Mouse (Mus musculus): ENCODE measurements at regions not wholly inside any gene's neighbourhood (a gene's known extent, or its start where the extent isn't known, plus 50 kb on each side); places are given as distances from the start of the nearest gene placed in this dataset.
A peak's percentile ranks its signal among the peaks of the same experiment; 100 is the strongest.

DNA sequence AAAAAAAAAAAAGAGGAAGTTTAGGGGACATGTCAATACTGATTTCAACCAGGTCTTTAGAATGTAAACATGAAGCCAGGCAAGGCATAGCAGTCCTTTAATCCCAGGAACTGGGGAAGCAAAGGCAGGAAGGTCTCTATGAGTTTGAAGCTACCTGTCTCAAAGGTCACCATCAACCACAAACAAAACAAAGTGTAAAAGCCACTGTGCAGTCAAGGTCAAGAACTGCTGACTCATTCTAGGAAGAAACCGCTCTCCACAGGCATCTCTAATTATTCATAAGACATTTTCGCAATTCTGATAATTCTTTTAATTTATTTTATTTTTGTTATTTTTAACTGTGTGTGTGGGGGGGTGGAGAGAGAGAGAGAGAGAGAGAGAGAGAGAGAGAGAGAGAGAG lies 364.0 kb downstream of the Cntnap4 start:
- Histone ChIP-seq H3K4me3 (ENCODE audit: control insufficient read depth, low read depth, low read length) (no peak overlapping the region), H3K27ac (ENCODE audit: control insufficient read depth, insufficient read depth, low read depth, low read length) (no peak overlapping the region), H3K4me1 (ENCODE audit: control insufficient read depth, insufficient read depth, low read length) (no peaks in the 10 kb centered on the region), H3K27me3 (ENCODE audit: control insufficient read depth, insufficient read depth, low read length) (no peaks in the 10 kb centered on the region), H3K36me3 (ENCODE audit: control insufficient read depth, insufficient read depth, low read length) (no peaks in the 10 kb centered on the region)
- no peak for TF ChIP-seq POLR2A (IDR thresholded peaks at IDR 0.05; ENCODE audit: control insufficient read depth, low read depth, low read length)
- no peak for TF ChIP-seq CTCF (IDR thresholded peaks at IDR 0.05; ENCODE audit: control insufficient read depth, insufficient read depth, insufficient replicate concordance, low read depth, low read length)

DNA sequence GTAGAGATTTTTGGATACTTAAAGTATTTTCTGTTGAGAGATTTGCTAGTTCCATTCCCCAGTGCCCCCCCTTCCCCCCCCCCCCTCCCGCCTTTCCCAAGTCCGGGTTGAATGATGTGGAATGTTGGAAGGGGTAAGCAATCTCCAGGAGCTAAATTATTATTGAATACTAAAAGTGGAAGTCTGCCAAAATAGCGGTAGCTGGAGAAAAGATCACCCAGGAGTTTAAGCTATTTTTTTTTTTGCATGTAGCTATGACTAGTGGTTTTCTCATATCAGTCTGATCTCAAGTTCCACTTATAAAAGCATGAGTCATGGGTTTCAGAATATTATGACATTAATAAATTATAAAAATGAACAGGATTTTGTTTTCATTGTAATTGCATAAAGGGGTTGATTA lies 365.6 kb downstream of the Cntnap4 start:
- H3K4me3 ChIP-seq (ENCODE audit: control insufficient read depth, low read depth, low read length): no peak overlapping the region
- no peaks in the 10 kb centered on the region for H3K36me3 ChIP-seq (ENCODE audit: control insufficient read depth, insufficient read depth, low read length)
- H3K27me3 ChIP-seq (ENCODE audit: control insufficient read depth, insufficient read depth, low read length): no peaks in the 10 kb centered on the region
- no peaks in the 10 kb centered on the region for H3K4me1 ChIP-seq (ENCODE audit: control insufficient read depth, insufficient read depth, low read length)
- TF ChIP-seq CTCF (IDR thresholded peaks at IDR 0.05; ENCODE audit: control insufficient read depth, insufficient read depth, insufficient replicate concordance, low read depth, low read length) (no peak), POLR2A (IDR thresholded peaks at IDR 0.05; ENCODE audit: control insufficient read depth, low read depth, low read length) (no peak)
- no peak overlapping the region for H3K27ac ChIP-seq (ENCODE audit: control insufficient read depth, insufficient read depth, low read depth, low read length)

DNA sequence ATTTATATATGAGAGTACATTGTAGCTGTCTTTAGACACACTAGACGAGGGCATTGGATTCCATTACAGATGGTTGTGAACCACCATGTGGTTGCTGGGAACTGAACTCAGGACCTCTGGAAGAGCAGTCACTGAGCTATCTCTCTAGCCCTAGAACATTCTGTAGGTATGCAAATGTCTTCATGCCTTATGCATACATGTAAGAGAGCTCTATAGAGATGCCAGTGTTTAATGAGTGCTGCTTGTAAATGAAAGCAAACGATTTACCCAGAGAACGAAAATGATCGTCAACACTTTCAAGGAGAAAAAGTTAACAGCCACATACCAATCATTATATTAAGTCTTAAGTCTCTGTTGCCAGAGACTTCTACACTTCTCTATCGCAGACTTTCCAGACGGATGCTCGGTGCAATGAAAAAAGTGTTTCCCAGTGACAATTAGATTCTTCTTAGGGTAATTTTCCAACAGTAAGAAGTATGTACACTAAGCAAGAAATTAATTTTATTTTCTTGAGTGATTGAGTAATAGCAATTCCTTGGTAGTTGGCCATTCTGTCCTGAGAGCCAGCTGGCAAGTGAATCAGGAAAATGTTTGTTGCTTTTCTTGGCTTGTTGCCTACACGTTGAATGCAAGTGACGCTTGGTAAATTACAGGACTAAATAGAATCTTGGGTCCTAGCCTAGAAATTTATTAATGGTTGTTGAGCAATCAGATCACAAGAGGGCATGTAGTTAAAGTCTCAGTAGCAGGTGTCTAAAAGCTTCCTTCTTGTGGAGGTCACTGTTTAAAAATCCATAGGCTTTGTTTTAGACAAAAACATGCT lies 366.3 kb downstream of the Cntnap4 start:
- Histone ChIP-seq H3K27ac (ENCODE audit: control insufficient read depth, insufficient read depth, low read depth, low read length) (no peak overlapping the region), H3K4me1 (ENCODE audit: control insufficient read depth, insufficient read depth, low read length) (no peaks in the 10 kb centered on the region), H3K36me3 (ENCODE audit: control insufficient read depth, insufficient read depth, low read length) (no peaks in the 10 kb centered on the region), H3K4me3 (ENCODE audit: control insufficient read depth, low read depth, low read length) (no peak overlapping the region), H3K27me3 (ENCODE audit: control insufficient read depth, insufficient read depth, low read length) (no peaks in the 10 kb centered on the region)
- TF ChIP-seq CTCF (IDR thresholded peaks at IDR 0.05; ENCODE audit: control insufficient read depth, insufficient read depth, insufficient replicate concordance, low read depth, low read length): no peak
- no peak for TF ChIP-seq POLR2A (IDR thresholded peaks at IDR 0.05; ENCODE audit: control insufficient read depth, low read depth, low read length)

DNA sequence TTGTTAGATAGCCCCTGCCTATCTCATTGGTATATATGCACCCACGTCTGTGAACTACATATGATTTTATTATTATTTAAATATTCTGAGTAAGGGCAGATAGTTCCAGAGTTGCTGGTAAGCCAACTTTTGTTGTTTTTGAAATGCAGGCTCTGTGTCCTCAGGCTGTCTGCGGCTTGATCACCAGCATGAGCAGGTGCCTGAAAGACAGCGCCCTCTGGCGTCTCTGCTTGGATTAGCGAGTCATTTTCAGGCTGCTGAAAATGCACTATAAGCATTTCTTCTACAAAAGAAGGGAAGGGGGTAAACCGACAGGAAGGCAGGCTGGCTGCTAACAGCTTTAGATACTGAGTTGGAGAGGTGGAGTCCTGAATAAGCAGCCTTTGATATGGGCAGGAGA lies 402.6 kb downstream of the Cntnap4 start:
- Histone ChIP-seq H3K36me3 (ENCODE audit: control insufficient read depth, insufficient read depth, low read length) (no peaks in the 10 kb centered on the region), H3K4me1 (ENCODE audit: control insufficient read depth, insufficient read depth, low read length) (no peaks in the 10 kb centered on the region), H3K4me3 (ENCODE audit: control insufficient read depth, low read depth, low read length) (no peak overlapping the region), H3K27ac (ENCODE audit: control insufficient read depth, insufficient read depth, low read depth, low read length) (no peak overlapping the region), H3K27me3 (ENCODE audit: control insufficient read depth, insufficient read depth, low read length) (no peaks in the 10 kb centered on the region)
- TF ChIP-seq CTCF (IDR thresholded peaks at IDR 0.05; ENCODE audit: control insufficient read depth, insufficient read depth, insufficient replicate concordance, low read depth, low read length) (peak; percentile 90; the same call in 1 of the 2 replicates), POLR2A (IDR thresholded peaks at IDR 0.05; ENCODE audit: control insufficient read depth, low read depth, low read length) (no peak)

DNA sequence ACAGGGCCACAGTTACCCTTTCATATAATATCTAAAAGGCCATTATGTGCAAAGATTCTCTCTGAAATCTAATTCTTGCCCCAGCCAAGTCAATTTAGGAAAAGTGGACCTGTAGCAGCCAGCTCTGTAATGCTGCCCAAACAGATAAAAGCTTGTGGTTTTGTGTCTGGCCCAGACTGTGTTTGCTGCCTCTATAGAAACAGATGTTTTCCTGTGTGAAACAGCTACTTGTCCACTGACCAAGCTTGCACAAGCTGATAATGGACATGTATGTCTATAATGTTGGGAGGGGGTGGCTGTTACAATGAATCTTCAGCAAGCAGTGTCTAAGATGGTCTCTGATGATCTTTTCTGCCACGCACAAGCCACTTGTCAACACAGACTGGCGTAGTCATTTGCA lies 405.9 kb downstream of the Cntnap4 start:
- no peak overlapping the region for H3K27ac ChIP-seq (ENCODE audit: control insufficient read depth, insufficient read depth, low read depth, low read length)
- H3K27me3 ChIP-seq (ENCODE audit: control insufficient read depth, insufficient read depth, low read length): no peaks in the 10 kb centered on the region
- no peaks in the 10 kb centered on the region for H3K36me3 ChIP-seq (ENCODE audit: control insufficient read depth, insufficient read depth, low read length)
- H3K4me3 ChIP-seq (ENCODE audit: control insufficient read depth, low read depth, low read length): no peak overlapping the region
- no peaks in the 10 kb centered on the region for H3K4me1 ChIP-seq (ENCODE audit: control insufficient read depth, insufficient read depth, low read length)
- TF ChIP-seq CTCF (IDR thresholded peaks at IDR 0.05; ENCODE audit: control insufficient read depth, insufficient read depth, insufficient replicate concordance, low read depth, low read length) (no peak), POLR2A (IDR thresholded peaks at IDR 0.05; ENCODE audit: control insufficient read depth, low read depth, low read length) (no peak)

DNA sequence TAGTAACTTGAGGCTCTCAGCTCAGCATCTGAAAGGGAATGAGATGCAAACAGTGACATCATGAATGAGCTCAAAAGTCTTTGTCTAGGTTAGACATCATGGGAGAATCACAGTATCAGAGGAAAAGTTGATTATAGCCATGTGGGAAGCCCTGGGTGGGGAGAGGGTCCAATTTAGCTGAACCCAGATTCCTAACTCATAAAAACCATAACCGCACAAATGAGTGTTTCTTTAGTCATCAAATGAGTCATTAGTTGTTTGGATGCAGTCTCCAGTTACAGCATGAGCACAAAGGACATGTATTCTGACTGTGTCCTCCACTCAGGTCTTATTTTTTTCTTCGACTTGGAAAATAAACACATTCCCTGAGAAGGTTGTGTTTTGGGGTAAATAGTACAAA lies 406.5 kb downstream of the Cntnap4 start:
- H3K27ac ChIP-seq (ENCODE audit: control insufficient read depth, insufficient read depth, low read depth, low read length): no peak overlapping the region
- no peaks in the 10 kb centered on the region for H3K36me3 ChIP-seq (ENCODE audit: control insufficient read depth, insufficient read depth, low read length)
- no peaks in the 10 kb centered on the region for H3K27me3 ChIP-seq (ENCODE audit: control insufficient read depth, insufficient read depth, low read length)
- TF ChIP-seq POLR2A (IDR thresholded peaks at IDR 0.05; ENCODE audit: control insufficient read depth, low read depth, low read length): no peak
- no peak for TF ChIP-seq CTCF (IDR thresholded peaks at IDR 0.05; ENCODE audit: control insufficient read depth, insufficient read depth, insufficient replicate concordance, low read depth, low read length)
- no peaks in the 10 kb centered on the region for H3K4me1 ChIP-seq (ENCODE audit: control insufficient read depth, insufficient read depth, low read length)
- no peak overlapping the region for H3K4me3 ChIP-seq (ENCODE audit: control insufficient read depth, low read depth, low read length)

DNA sequence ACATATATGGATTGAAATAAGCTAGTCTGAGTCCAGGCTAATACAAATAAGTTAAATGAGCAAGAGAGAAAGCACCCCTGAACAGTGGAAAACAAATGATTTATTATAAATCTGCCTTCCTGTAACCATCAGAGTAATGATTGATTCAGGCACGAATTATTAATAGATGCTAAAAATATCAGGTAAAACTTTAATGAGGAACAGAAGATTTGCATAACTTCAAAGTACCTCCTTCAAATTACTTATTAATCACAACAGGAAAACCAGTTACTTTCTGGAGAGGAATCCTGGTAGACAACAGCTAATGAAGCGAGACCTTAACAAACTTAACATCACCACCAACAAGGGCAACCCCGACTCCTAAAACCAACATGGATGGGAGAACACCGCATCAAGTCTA lies 423.9 kb downstream of the Cntnap4 start:
- H3K27ac ChIP-seq (ENCODE audit: control insufficient read depth, insufficient read depth, low read depth, low read length): no peak overlapping the region
- TF ChIP-seq POLR2A (IDR thresholded peaks at IDR 0.05; ENCODE audit: control insufficient read depth, low read depth, low read length): no peak
- TF ChIP-seq CTCF (IDR thresholded peaks at IDR 0.05; ENCODE audit: control insufficient read depth, insufficient read depth, insufficient replicate concordance, low read depth, low read length): no peak
- no peak overlapping the region for H3K4me3 ChIP-seq (ENCODE audit: control insufficient read depth, low read depth, low read length)
- no peaks in the 10 kb centered on the region for H3K4me1 ChIP-seq (ENCODE audit: control insufficient read depth, insufficient read depth, low read length)
- no peaks in the 10 kb centered on the region for H3K36me3 ChIP-seq (ENCODE audit: control insufficient read depth, insufficient read depth, low read length)
- no peaks in the 10 kb centered on the region for H3K27me3 ChIP-seq (ENCODE audit: control insufficient read depth, insufficient read depth, low read length)

Data from testis, adult 2 months (tissue).